Mouse (Mus musculus) kidney, postnatal 25 days (tissue): ENCODE measurements around the gene Vps37b.
"Not testable (repeated sequence)": the region's sequence is repeated elsewhere in the genome, so short reads cannot be mapped to it uniquely, and the experiment has no call there.

ENCODE experiments used
- DNase-seq, 2 experiments: peaks; one replicate each; pipeline ENCODE4 v3.0.0; 2021; ENCODE audit warnings: mixed read lengths in 2 of 2

The Vps37b gene

GRCm38 (mm10) chr5:124032001-124032508 lies at the start of gene Vps37b:
Vps37b (minus strand) TSS chr5:124032270.
- peak; percentile 91 to 94 for DNase-seq

GRCm38 (mm10) chr5:124079880-124080279 lies 47.8 kb upstream of the Vps37b start:
- no peak for DNase-seq

- DNase-seq, result no peak
Measured at GRCm38 (mm10) chr5:124078794-124079416, 46.8 kb upstream of the Vps37b start.

- DNase-seq, result no peak
Measured at GRCm38 (mm10) chr5:124077856-124078460, 45.9 kb upstream of the Vps37b start.

- no peak for DNase-seq
Measured at GRCm38 (mm10) chr5:124077241-124077640, 45.2 kb upstream of the Vps37b start.

- no peak for DNase-seq
Measured at GRCm38 (mm10) chr5:124076559-124076958, 44.5 kb upstream of the Vps37b start.

GRCm38 (mm10) chr5:124075716-124076115 lies 43.6 kb upstream of the Vps37b start:
- DNase-seq, result no peak

- DNase-seq, result no peak
Measured at GRCm38 (mm10) chr5:124074845-124075307, 42.8 kb upstream of the Vps37b start.

- DNase-seq, result no peak
Measured at GRCm38 (mm10) chr5:124073682-124074081, 41.6 kb upstream of the Vps37b start.

GRCm38 (mm10) chr5:124069657-124070056 lies 37.6 kb upstream of the Vps37b start:
- no peak for DNase-seq

- DNase-seq, result no peak
Measured at GRCm38 (mm10) chr5:124062037-124062824, 30.2 kb upstream of the Vps37b start.

GRCm38 (mm10) chr5:124059677-124060076 lies 27.6 kb upstream of the Vps37b start:
- no peak for DNase-seq

GRCm38 (mm10) chr5:124058749-124059148 lies 26.7 kb upstream of the Vps37b start:
- DNase-seq, result no peak

GRCm38 (mm10) chr5:124056956-124057355 lies 24.9 kb upstream of the Vps37b start:
- no peak for DNase-seq

- no peak for DNase-seq
Measured at GRCm38 (mm10) chr5:124056219-124056618, 24.1 kb upstream of the Vps37b start.

GRCm38 (mm10) chr5:124052641-124053040 lies 20.6 kb upstream of the Vps37b start:
- not testable (repeated sequence) for DNase-seq

GRCm38 (mm10) chr5:124051899-124052491 lies 19.9 kb upstream of the Vps37b start:
- DNase-seq, result no peak

- DNase-seq, result no peak
Measured at GRCm38 (mm10) chr5:124050095-124051050, 18.3 kb upstream of the Vps37b start.

- DNase-seq, result no peak
Measured at GRCm38 (mm10) chr5:124049249-124050045, 17.4 kb upstream of the Vps37b start.

GRCm38 (mm10) chr5:124046741-124047401 lies 14.8 kb upstream of the Vps37b start:
- DNase-seq, result peak in 1 of 2 experiments; percentile 62
